10 mouse cellular contexts compared by ENCODE assay signal in genomic region chr5:24329965-24330298, GRCm38 (mm10). TPM values are rescaled to one million over a fixed set of nuclear protein-coding genes. Genes with fewer than 3 reads are reported as not detected.
DNase-seq lines count a peak whose midpoint lies in the region; ATAC-seq and TF ChIP-seq lines count a peak whose summit lies in the region.
"Had no signal": no experiment of that assay in that cellular context is flagged by ENCODE, and none has a peak within 500 bp of the region (broad histone marks: within the 10 kb centered on the region; RNA-seq: fewer than 3 reads in every experiment).

No protein-coding gene starts in this region.

- peak overlapping the region; percentile 84 for H3K4me2 ChIP-seq in limb, embryonic 12.5 days
- peak overlapping the region; percentile 60 for H3K4me2 ChIP-seq in stomach, embryonic 15.5 days

- DNase-seq in heart, embryonic 10.5 days (ENCODE audit: low spot score) = no peak
- no peak for DNase-seq in heart, adult 8-10 months (ENCODE audit: low spot score)
- DNase-seq in ovary, postnatal 36 days (ENCODE audit: low spot score) = peak; percentile 30
- DNase-seq in ovary, postnatal 10 days (ENCODE audit: low spot score) = no peak
- DNase-seq in Muller cell, postnatal 12 days (ENCODE audit: inconsistent ontology term) = no peak
- DNase-seq in thymus, adult 2 months = no peak
- DNase-seq: spleen, adult 18-20 months had no signal

- peak overlapping the region; percentile 90 for H3K27ac ChIP-seq in heart, embryonic 10.5 days
- peak overlapping the region; percentile 75 for H3K27ac ChIP-seq in limb, embryonic 12.5 days
- peak overlapping the region; percentile 77 for H3K27ac ChIP-seq in stomach, embryonic 15.5 days
- H3K27ac ChIP-seq in thymus, adult 2 months (ENCODE audit: control insufficient read depth, insufficient read depth, low read length) = no peak overlapping the region

- peaks cover 67% of the 10 kb centered on the region for H3K36me3 ChIP-seq in heart, embryonic 10.5 days
- 0 out of 2 replicates have a peak, but pooled peaks cover 6% of the 10 kb centered on the region for H3K36me3 ChIP-seq in limb, embryonic 12.5 days
- peaks cover 7% of the 10 kb centered on the region for H3K36me3 ChIP-seq in stomach, embryonic 15.5 days
- peaks cover 18% of the 10 kb centered on the region for H3K36me3 ChIP-seq in thymus, adult 2 months (ENCODE audit: control insufficient read depth, insufficient read depth, low read length)

- ATAC-seq in limb, embryonic 12.5 days (ENCODE audit: insufficient number of reproducible peaks, insufficient read depth, low FRiP score, low TSS enrichment, low read depth) = no peak
- ATAC-seq in stomach, embryonic 15.5 days (ENCODE audit: insufficient read depth, low FRiP score, low read depth) = no peak

- peaks cover 92% of the 10 kb centered on the region for H3K4me1 ChIP-seq in heart, embryonic 10.5 days
- H3K4me1 ChIP-seq in limb, embryonic 12.5 days (replicated peaks) = peaks cover 24% of the 10 kb centered on the region
- peaks cover 40% of the 10 kb centered on the region for H3K4me1 ChIP-seq in stomach, embryonic 15.5 days
- H3K4me1 ChIP-seq in thymus, adult 2 months (replicated peaks; ENCODE audit: control insufficient read depth, insufficient read depth, low read length) = peaks cover 5% of the 10 kb centered on the region; the same call in 1 of the 2 replicates

- no peak for TF ChIP-seq POLR2A in thymus, adult 2 months (IDR thresholded peaks at IDR 0.05; ENCODE audit: control insufficient read depth, extremely low read depth, insufficient read depth, low read length, poor library complexity)

- WGBS in heart, embryonic 10.5 days = 33% methylated on average over 5 of the region's 5 CpGs
- 34% methylated on average over 5 of the region's 5 CpGs for WGBS in limb, embryonic 12.5 days
- 35% methylated on average over 5 of the region's 5 CpGs for WGBS in stomach, embryonic 15.5 days
- 71% methylated on average over 5 of the region's 5 CpGs for WGBS in thymus, adult 2 months

- no peak for TF ChIP-seq CTCF in thymus, adult 2 months (IDR thresholded peaks at IDR 0.05; ENCODE audit: borderline replicate concordance, control insufficient read depth, extremely low read depth, insufficient read depth, low read length, poor library complexity)

- H3K9ac ChIP-seq in limb, embryonic 12.5 days (replicated peaks) = no peak overlapping the region
- no peak overlapping the region for H3K9ac ChIP-seq in stomach, embryonic 15.5 days

- peak overlapping the region; percentile 51 for H3K4me3 ChIP-seq in heart, embryonic 10.5 days
- peak overlapping the region; percentile 39; the same call in 1 of the 2 replicates for H3K4me3 ChIP-seq in limb, embryonic 12.5 days (replicated peaks)
- H3K4me3 ChIP-seq in stomach, embryonic 15.5 days (replicated peaks) = peak overlapping the region; percentile 29; the same call in 1 of the 2 replicates
- no peak overlapping the region for H3K4me3 ChIP-seq in thymus, adult 2 months (ENCODE audit: control insufficient read depth, insufficient read depth, low read length)

- no peaks in the 10 kb centered on the region for H3K9me3 ChIP-seq in heart, embryonic 10.5 days
- H3K9me3 ChIP-seq in limb, embryonic 12.5 days = no peaks in the 10 kb centered on the region
- H3K9me3 ChIP-seq in stomach, embryonic 15.5 days = no peaks in the 10 kb centered on the region
- H3K9me3 ChIP-seq: megakaryocyte, embryonic 14.5 days had no signal

- peaks cover 14% of the 10 kb centered on the region for H3K27me3 ChIP-seq in heart, embryonic 10.5 days (ENCODE audit: insufficient read depth, poor library complexity, severe bottlenecking)
- peaks cover 28% of the 10 kb centered on the region for H3K27me3 ChIP-seq in limb, embryonic 12.5 days
- no peaks in the 10 kb centered on the region for H3K27me3 ChIP-seq in stomach, embryonic 15.5 days (replicated peaks)
- H3K27me3 ChIP-seq in thymus, adult 2 months (ENCODE audit: control insufficient read depth, insufficient read depth, low read length) = no peaks in the 10 kb centered on the region

RNA-seq across cellular contexts. Expression of gene Kcnh2, which starts 21.5 kb away (rescaled TPM):
- 28.8 and 32.2 TPM in 2 replicates for polyA plus RNA-seq in heart, embryonic 10.5 days (2016; fragmentation: Nextera tagmentation; extraction: Ambion mirVana)
- 10 to 100 TPM; 48.8 to 95.2 (median 71.0) TPM for total RNA-seq in heart, adult 8-10 months (2022)
- polyA plus RNA-seq in limb, embryonic 12.5 days (2016; fragmentation: Nextera tagmentation; extraction: Ambion mirVana) = 4.9 and 5.4 TPM in 2 replicates
- 9.6 and 12.1 TPM in 2 replicates for polyA plus RNA-seq in stomach, embryonic 15.5 days (2015; fragmentation: Nextera tagmentation; extraction: Ambion mirVana)
- 187 and 196 TPM in 2 replicates for polyA plus RNA-seq in thymus, adult 2 months (2012; rRNA removed)

RNA-seq across cellular contexts. Expression of gene Nos3, which starts 34.7 kb away (rescaled TPM):
- 23.2 and 40.8 TPM in 2 replicates for polyA plus RNA-seq in heart, embryonic 10.5 days (2016; fragmentation: Nextera tagmentation; extraction: Ambion mirVana)
- 10 to 100 TPM; 21.4 to 26.9 (median 23.8) TPM for total RNA-seq in heart, adult 8-10 months (2022)
- 5.2 and 6.1 TPM in 2 replicates for polyA plus RNA-seq in limb, embryonic 12.5 days (2016; fragmentation: Nextera tagmentation; extraction: Ambion mirVana)
- 6.8 and 8.3 TPM in 2 replicates for polyA plus RNA-seq in stomach, embryonic 15.5 days (2015; fragmentation: Nextera tagmentation; extraction: Ambion mirVana)
- polyA plus RNA-seq in thymus, adult 2 months (2012; rRNA removed) = 3.7 and 5.7 TPM in 2 replicates
